Mouse (Mus musculus): ENCODE measurements around the gene Zfp654. TPM values are rescaled to one million over a fixed set of nuclear protein-coding genes. Genes with fewer than 3 reads are reported as not detected.
A peak's percentile ranks its signal among the peaks of the same experiment; 100 is the strongest.

Gene Zfp654
- polyA plus RNA-seq, 1 experiment from 2014 or later = 4.5 TPM

DNA sequence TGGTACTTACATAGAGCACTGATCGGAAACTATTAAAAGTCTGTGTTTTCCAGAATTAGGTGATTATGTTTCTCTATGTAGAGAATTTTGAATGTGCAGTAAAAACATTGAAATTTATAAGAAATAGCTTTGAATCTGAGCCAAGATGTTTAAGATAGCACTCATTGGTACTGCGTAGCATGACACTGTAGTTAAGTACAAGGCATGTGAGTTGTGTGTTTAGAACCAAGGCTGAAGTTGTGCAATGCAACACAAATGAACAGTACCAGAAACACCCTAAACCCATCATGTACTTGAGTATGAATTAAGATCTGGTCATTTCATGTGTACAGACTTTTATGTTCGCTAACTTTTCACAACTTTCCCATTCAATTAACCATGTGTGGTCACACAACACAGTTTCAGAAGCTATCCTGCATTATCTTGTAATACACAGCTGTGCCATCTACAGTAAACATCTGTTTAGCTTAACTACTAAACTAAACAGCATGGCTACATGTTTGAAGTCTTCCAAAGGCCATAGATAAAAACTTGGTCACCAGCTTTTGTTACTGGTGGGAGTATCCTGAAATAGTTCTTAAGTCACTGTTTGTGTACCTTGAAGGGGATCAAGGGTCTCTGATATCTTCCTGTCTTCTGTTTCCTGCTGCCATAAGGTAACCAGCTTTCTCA is 34.2 kb downstream of the Zfp654 start:
- H3K4me1 ChIP-seq = no peaks in the 10 kb centered on the region
- H3K9me3 ChIP-seq (replicated peaks) = no peaks in the 10 kb centered on the region
- peaks cover 7% of the 10 kb centered on the region for H3K36me3 ChIP-seq
- no peak overlapping the region for H3K4me3 ChIP-seq (replicated peaks)
- no peak overlapping the region for H3K27ac ChIP-seq (replicated peaks)
- ATAC-seq (ENCODE audit: low FRiP score) = no peak
- no peaks in the 10 kb centered on the region for H3K27me3 ChIP-seq (replicated peaks)
- no peak overlapping the region for H3K4me2 ChIP-seq
- no peak overlapping the region for H3K9ac ChIP-seq (replicated peaks)
- 97% methylated on average over 3 of the region's 3 CpGs for WGBS

DNA sequence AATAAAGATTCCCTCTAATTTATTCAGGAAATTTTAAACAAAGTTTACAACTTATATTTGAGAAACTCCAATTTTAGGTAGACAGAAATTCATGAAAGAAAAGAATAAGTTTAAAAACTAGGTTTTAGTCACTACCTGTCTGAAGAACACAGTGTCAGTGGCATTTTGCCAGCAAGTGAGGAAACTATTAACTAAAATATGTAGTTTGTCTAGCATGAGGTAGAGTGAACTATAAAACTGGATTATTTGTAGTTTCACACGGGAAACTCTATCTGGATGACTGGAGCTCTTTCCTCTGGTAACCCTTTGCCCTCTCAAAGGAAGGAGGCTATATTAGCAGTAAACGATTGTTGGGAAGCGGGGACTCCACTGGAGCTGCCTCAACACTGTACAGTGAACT is 48.4 kb downstream of the Zfp654 start:
- Histone ChIP-seq H3K4me2 (no peak overlapping the region), H3K9ac (replicated peaks) (no peak overlapping the region), H3K27me3 (replicated peaks) (no peaks in the 10 kb centered on the region), H3K36me3 (peaks cover 10% of the 10 kb centered on the region; the same call in 1 of the 2 replicates), H3K4me1 (no peaks in the 10 kb centered on the region), H3K4me3 (replicated peaks) (no peak overlapping the region), H3K9me3 (replicated peaks) (no peaks in the 10 kb centered on the region), H3K27ac (replicated peaks) (no peak overlapping the region)
- no peak for ATAC-seq (ENCODE audit: low FRiP score)
- WGBS = 91% methylated on average over 3 of the region's 3 CpGs

- Histone ChIP-seq H3K36me3 (peaks cover 10% of the 10 kb centered on the region; the same call in 1 of the 2 replicates), H3K27me3 (replicated peaks) (no peaks in the 10 kb centered on the region), H3K4me2 (no peak overlapping the region), H3K27ac (replicated peaks) (no peak overlapping the region), H3K4me3 (replicated peaks) (no peak overlapping the region), H3K9ac (replicated peaks) (no peak overlapping the region), H3K9me3 (replicated peaks) (no peaks in the 10 kb centered on the region), H3K4me1 (no peaks in the 10 kb centered on the region)
- ATAC-seq (ENCODE audit: low FRiP score) = no peak
These were observed 49.8 kb downstream of the Zfp654 start for GRCm38 (mm10) chr16:64801638-64802037.

DNA sequence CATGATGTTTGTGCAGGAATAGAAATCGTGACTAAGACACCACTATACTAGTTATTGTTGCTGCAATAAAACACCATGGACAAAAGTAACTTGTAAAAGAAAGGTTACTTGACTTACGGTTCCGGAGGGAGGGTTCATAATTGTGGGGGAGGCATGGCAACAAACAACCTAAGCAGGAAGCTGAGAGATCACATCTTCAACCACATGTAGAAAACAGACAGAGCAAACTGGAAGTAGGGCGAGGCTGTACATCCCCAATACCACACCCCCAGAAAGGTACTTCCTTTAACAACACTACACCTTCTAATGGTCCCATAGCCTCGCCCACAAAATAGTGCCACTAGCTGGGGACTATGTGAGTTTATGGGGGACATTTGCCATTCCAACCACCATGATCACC is 51.1 kb downstream of the Zfp654 start:
- Histone ChIP-seq H3K4me2 (no peak overlapping the region), H3K4me3 (replicated peaks) (no peak overlapping the region), H3K9ac (replicated peaks) (no peak overlapping the region), H3K27ac (replicated peaks) (no peak overlapping the region), H3K4me1 (no peaks in the 10 kb centered on the region), H3K36me3 (peaks cover 4% of the 10 kb centered on the region; the same call in 1 of the 2 replicates), H3K27me3 (replicated peaks) (no peaks in the 10 kb centered on the region), H3K9me3 (replicated peaks) (no peaks in the 10 kb centered on the region)
- 95% methylated on average over 5 of the region's 5 CpGs for WGBS
- no peak for ATAC-seq (ENCODE audit: low FRiP score)

DNA sequence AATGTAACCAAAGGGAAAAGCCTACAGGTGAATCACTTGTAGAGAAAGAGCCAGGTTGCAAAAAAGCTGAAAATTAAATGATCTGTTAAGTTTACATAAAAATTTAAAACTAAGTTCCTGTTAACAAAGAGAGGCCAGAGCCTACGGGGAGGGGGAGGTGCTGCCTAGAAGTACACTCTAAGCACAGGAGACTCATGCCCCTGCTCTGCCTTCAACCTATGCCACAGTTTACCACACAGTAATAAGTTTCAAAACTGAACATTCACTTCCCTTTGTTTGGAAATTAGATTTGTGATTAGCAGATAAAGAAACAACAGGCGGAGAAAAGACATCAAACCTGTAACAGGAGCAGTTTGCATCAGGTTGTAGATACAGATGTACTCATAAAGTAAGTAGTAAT is 56.6 kb downstream of the Zfp654 start:
- Histone ChIP-seq H3K4me3 (replicated peaks) (no peak overlapping the region), H3K4me1 (no peaks in the 10 kb centered on the region), H3K36me3 (no peaks in the 10 kb centered on the region), H3K27ac (replicated peaks) (no peak overlapping the region), H3K9ac (replicated peaks) (no peak overlapping the region), H3K27me3 (replicated peaks) (no peaks in the 10 kb centered on the region), H3K9me3 (replicated peaks) (no peaks in the 10 kb centered on the region), H3K4me2 (no peak overlapping the region)
- ATAC-seq (ENCODE audit: low FRiP score) = no peak
- WGBS = 93% methylated on average over 2 of the region's 2 CpGs

DNA sequence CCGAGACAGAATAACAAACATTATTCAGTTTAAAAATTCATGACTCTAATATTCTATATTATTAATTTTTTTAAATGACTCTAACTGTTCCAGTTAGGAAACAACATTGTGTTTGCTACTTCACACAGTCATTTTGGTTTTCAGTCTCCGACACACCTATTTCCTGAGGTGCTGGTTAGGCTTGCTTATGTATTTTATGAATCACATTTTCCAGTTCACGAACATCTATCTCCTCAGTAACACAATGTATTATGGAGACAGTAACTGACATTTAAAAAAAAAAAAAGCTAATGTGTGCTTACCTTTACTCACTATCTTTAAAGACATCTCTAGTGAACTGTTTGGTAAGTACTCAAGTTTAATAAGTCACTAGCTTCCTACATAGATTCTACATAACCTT is 61.7 kb downstream of the Zfp654 start:
- no peak overlapping the region for H3K27ac ChIP-seq (replicated peaks)
- H3K4me1 ChIP-seq = no peaks in the 10 kb centered on the region
- 94% methylated on average over 3 of the region's 3 CpGs for WGBS
- no peak overlapping the region for H3K4me3 ChIP-seq (replicated peaks)
- no peak overlapping the region for H3K9ac ChIP-seq (replicated peaks)
- no peaks in the 10 kb centered on the region for H3K27me3 ChIP-seq (replicated peaks)
- ATAC-seq (ENCODE audit: low FRiP score) = no peak
- H3K4me2 ChIP-seq = no peak overlapping the region
- peaks cover 20% of the 10 kb centered on the region for H3K36me3 ChIP-seq
- no peaks in the 10 kb centered on the region for H3K9me3 ChIP-seq (replicated peaks)

DNA sequence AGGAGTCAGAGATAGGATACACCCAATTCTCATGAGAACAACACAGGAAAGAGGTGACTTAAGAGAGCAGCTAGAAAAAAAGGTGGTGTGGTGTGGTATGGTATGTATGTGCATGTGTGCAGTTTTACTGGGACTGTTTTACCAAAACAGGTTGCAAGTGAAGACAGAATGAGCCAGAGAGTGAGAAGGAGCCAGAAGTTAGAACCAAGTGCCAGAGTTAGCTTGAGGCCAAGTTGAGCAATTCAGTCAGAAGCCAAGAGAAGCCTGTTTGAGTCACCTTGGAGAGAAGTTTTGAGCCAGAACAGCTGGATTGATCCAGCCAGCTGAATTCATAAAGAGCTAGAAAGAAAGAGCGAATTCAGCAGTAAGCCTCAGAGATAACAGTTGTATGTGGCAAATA is 75.9 kb downstream of the Zfp654 start:
- Histone ChIP-seq H3K27me3 (replicated peaks) (no peaks in the 10 kb centered on the region), H3K4me3 (replicated peaks) (no peak overlapping the region), H3K9me3 (replicated peaks) (no peaks in the 10 kb centered on the region), H3K27ac (replicated peaks) (no peak overlapping the region), H3K36me3 (no peaks in the 10 kb centered on the region), H3K9ac (replicated peaks) (no peak overlapping the region), H3K4me2 (no peak overlapping the region), H3K4me1 (peaks cover 3% of the 10 kb centered on the region; the same call in 1 of the 2 replicates)
- no peak for ATAC-seq (ENCODE audit: low FRiP score)
- 95% methylated on average over 1 of the region's 1 CpGs for WGBS

DNA sequence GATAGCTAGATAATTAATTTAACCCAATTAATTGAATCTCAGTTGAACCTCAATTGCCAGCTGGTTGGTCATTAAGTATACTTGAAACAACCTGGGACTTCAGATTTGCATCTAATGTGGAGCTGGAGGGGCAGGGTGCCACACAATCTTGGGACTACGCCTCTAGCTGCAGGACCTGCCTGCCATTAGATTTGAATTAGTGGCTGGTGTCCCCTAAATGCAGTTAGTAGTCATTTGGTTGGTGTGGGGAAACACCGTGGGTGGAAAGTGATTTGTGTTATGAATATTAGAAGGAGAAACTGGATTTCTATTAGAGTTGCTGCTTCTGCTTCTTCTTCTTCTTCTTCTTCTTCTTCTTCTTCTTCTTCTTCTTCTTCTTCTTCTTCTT is 80.0 kb downstream of the Zfp654 start:
- Histone ChIP-seq H3K27me3 (replicated peaks) (no peaks in the 10 kb centered on the region), H3K4me1 (peaks cover 15% of the 10 kb centered on the region), H3K27ac (replicated peaks) (peak overlapping the region; percentile 91), H3K9me3 (replicated peaks) (no peaks in the 10 kb centered on the region), H3K4me2 (peak overlapping the region; percentile 57), H3K4me3 (replicated peaks) (peak overlapping the region; percentile 96), H3K36me3 (no peaks in the 10 kb centered on the region; the same call in 1 of the 2 replicates), H3K9ac (replicated peaks) (peak overlapping the region; percentile 74; the same call in 1 of the 2 replicates)
- ATAC-seq (ENCODE audit: low FRiP score) = no peak; the same call in 1 of the 2 replicates
- WGBS = 70% methylated on average over 2 of the region's 2 CpGs

DNA sequence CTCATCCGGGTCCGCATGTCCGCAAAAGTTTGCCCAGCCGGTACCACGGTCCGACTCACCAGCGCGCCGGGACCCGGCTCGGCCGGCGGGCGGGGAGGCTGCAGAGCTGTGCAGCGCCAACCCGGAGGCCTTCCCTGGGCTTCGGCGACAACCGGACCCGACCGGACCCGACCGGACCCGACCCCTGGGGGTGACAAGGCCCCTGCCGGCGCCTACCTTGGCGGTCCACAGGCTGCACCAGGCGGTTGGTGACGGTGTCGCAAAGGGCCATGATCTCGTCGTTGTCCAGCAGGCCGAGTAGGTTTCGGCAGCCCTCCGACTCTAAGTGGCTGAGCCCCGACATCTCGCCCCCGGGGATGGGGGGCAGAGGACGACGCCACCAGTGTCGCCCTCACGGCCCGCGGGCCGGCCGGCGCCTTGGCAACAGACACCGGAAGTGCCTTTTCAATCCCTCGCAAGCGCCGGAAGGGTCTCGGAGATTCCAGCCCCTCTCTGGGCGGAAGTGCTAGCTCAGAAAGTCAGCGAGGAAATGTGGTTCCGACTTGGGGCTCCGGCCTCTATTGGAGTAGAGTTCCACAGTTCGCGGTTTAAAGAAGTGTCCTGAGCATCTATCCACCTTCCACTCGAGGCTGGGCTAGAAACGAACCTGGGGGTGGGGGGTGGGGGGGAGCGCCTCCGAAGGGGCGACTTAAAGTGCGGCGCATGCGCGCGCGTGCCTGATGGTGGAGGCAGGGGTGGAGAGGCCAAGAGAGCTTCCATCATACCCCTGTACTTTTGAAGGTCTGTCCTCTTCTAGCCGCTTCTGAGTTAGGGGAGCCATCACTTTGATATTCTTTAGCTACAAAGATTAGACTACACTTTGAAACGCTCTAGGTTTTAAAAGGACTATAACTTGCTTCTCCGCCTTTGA is 80.7 kb downstream of the Zfp654 start, which contains the start of gene 4930453N24Rik:
Gene 4930453N24Rik, minus strand, starts transcription at position 641 of the 910 bp plus-strand sequence.
- WGBS = 2% methylated on average over 72 of the region's 72 CpGs
- H3K4me1 ChIP-seq = peaks cover 15% of the 10 kb centered on the region
- peak; percentile 97 for ATAC-seq (ENCODE audit: low FRiP score)
- H3K9ac ChIP-seq (replicated peaks) = peak within 1 kb of the TSS; percentile 74
- peak within 1 kb of the TSS; percentile 91 for H3K27ac ChIP-seq (replicated peaks)
- peak within 1 kb of the TSS; percentile 96 for H3K4me3 ChIP-seq (replicated peaks)
- no peaks in the 10 kb centered on the region for H3K9me3 ChIP-seq (replicated peaks)
- peaks cover 5% of the 10 kb centered on the region for H3K36me3 ChIP-seq
- peak within 1 kb of the TSS; percentile 57 for H3K4me2 ChIP-seq
- H3K27me3 ChIP-seq (replicated peaks) = no peaks in the 10 kb centered on the region

DNA sequence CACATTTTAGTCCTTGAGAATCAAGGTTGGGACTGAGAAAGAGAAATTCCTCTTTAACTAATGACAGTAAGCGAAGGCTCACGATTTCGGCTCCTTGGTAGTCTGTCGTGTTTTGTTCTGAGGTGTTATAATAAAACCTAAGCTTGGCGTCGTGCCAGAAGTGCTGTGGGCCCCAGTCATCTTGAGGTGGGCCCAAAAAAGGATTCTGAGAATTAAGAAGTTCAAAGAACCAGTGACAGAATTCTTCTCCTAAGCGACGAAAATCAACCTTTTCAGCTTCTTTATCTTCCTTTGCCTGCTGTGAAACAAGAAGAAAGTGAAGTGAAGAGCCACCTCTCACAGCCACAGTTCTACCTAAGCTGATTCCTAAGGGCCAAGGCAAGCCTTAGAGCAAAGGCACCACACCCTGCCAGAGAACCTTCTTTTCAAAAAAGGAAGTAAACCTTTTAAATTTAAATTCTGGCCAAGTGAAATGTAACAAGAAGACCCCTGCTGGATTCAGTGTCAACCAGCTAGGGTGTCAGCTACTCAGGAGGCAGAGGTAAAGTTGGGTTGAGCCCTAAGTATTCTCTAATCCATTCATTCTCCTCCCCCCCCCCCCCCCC is 84.7 kb downstream of the Zfp654 start:
- no peak overlapping the region for H3K4me3 ChIP-seq (replicated peaks)
- 94% methylated on average over 8 of the region's 8 CpGs for WGBS
- H3K4me1 ChIP-seq = peaks cover 15% of the 10 kb centered on the region
- H3K4me2 ChIP-seq = no peak overlapping the region
- H3K9me3 ChIP-seq (replicated peaks) = no peaks in the 10 kb centered on the region; the same call in 1 of the 2 replicates
- H3K36me3 ChIP-seq = peaks cover 17% of the 10 kb centered on the region
- no peaks in the 10 kb centered on the region for H3K27me3 ChIP-seq (replicated peaks)
- H3K27ac ChIP-seq (replicated peaks) = no peak overlapping the region
- no peak overlapping the region for H3K9ac ChIP-seq (replicated peaks)
- no peak for ATAC-seq (ENCODE audit: low FRiP score)

DNA sequence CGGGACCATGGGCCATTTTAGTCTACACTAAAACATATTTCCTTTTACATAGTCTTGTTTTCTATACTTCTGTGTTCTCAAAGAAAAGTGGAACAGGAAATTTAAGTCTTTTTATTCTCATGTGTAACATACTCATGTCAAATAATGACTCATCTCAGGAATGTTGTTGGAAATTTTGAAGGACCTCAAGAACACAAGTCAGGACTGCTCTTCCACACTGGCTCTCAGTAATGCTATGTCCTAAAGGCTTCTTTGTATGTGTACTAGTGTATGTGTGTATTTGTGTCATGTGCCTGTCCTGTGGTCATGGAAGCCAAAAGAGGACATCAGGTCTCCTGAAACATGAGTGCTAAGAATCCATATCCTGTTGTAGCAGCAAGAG is 92.2 kb downstream of the Zfp654 start:
- 91% methylated on average over 1 of the region's 1 CpGs for WGBS
- no peak overlapping the region for H3K4me2 ChIP-seq
- peaks cover 12% of the 10 kb centered on the region for H3K36me3 ChIP-seq
- no peaks in the 10 kb centered on the region; the same call in 1 of the 2 replicates for H3K9me3 ChIP-seq (replicated peaks)
- H3K4me3 ChIP-seq (replicated peaks) = no peak overlapping the region
- H3K9ac ChIP-seq (replicated peaks) = no peak overlapping the region
- H3K4me1 ChIP-seq = no peaks in the 10 kb centered on the region
- ATAC-seq (ENCODE audit: low FRiP score) = no peak
- H3K27ac ChIP-seq (replicated peaks) = no peak overlapping the region
- no peaks in the 10 kb centered on the region for H3K27me3 ChIP-seq (replicated peaks)
